ENCODE assay signal across 11 mouse cellular contexts in genomic region chr9:14268578-14268977, GRCm38 (mm10).
"Had no signal": no experiment of that assay in that cellular context is flagged by ENCODE, and none has a peak within 500 bp of the region (broad histone marks: within the 10 kb centered on the region; RNA-seq: fewer than 3 reads in every experiment).

No protein-coding gene starts in this region.

- ATAC-seq: liver, postnatal 0 days; lung, postnatal 0 days; midbrain, embryonic 13.5 days; midbrain, embryonic 15.5 days had no signal

- DNase-seq: liver, postnatal 0 days; lung, adult 2 months; lung, postnatal 14 days; lung, postnatal 36 days; right cerebral cortex, postnatal 14 days; thymus, adult 2 months; thymus, postnatal 14 days; thymus, postnatal 36 days had no signal
